Mouse (Mus musculus): ENCODE measurements at regions not wholly inside any gene's neighbourhood (a gene's known extent, or its start where the extent isn't known, plus 50 kb on each side); places are given as distances from the start of the nearest gene placed in this dataset.

- Histone ChIP-seq H3K27ac (no peak overlapping the region), H3K27me3 (no peaks in the 10 kb centered on the region), H3K36me3 (no peaks in the 10 kb centered on the region), H3K9me3 (no peaks in the 10 kb centered on the region), H3K4me1 (no peaks in the 10 kb centered on the region; the same call in 1 of the 2 replicates), H3K4me3 (no peak overlapping the region), H3K9ac (no peak overlapping the region), H3K4me2 (no peak overlapping the region)
- WGBS, result 53% methylated on average over 9 of the region's 9 CpGs
- no peak for ATAC-seq (ENCODE audit: borderline replicate concordance, extremely low read depth, low FRiP score, low TSS enrichment)
These were observed 82.1 kb upstream of the Cav2 start for GRCm38 (mm10) chr6:17198876-17199275.

DNA sequence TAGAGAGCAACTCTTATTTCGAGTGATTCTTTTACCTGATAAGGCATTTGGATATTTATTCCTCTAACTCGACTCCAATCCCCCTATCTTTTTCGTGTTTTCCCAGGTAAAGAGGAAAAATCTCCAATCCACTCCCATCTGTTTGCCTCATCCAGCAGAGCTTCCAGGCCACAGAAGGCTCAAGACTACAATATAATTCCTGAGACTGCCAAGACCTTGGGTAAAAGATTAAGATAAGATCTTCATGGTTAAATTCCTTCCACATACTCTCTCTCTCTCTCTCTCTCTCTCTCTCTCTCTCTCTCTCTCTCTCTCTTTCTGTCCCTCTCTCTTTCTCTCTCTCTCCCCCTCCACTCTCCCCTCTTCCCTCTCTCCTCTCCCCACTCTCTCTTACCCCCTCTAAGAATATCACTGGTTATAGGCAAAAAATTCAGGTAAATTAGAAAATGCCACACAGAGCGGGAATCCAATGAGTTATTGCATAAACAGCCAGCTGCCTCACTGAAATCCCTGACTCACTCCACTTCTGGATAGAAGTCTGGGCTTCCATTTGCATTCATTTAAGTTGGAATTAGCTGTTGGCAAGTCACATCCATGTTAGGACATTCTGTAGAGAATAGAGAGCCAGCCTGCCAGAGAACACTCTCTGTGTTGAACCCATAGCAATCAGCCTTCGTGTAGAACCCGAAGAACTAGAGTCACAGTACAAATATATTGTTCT is 78.9 kb upstream of the Cav2 start:
- no peaks in the 10 kb centered on the region; the same call in 1 of the 2 replicates for H3K4me1 ChIP-seq
- H3K4me2 ChIP-seq, result no peak overlapping the region
- 63% methylated on average over 6 of the region's 6 CpGs for WGBS
- H3K9me3 ChIP-seq, result no peaks in the 10 kb centered on the region
- no peaks in the 10 kb centered on the region for H3K36me3 ChIP-seq
- no peak overlapping the region for H3K4me3 ChIP-seq
- no peak overlapping the region for H3K9ac ChIP-seq
- no peaks in the 10 kb centered on the region for H3K27me3 ChIP-seq
- no peak for ATAC-seq (ENCODE audit: borderline replicate concordance, extremely low read depth, low FRiP score, low TSS enrichment)
- H3K27ac ChIP-seq, result no peak overlapping the region

- Histone ChIP-seq H3K9ac (no peak overlapping the region), H3K9me3 (no peaks in the 10 kb centered on the region), H3K4me1 (no peaks in the 10 kb centered on the region), H3K4me3 (no peak overlapping the region), H3K27me3 (no peaks in the 10 kb centered on the region), H3K4me2 (no peak overlapping the region), H3K27ac (no peak overlapping the region), H3K36me3 (no peaks in the 10 kb centered on the region)
- 94% methylated on average over 5 of the region's 5 CpGs for WGBS
- ATAC-seq (ENCODE audit: borderline replicate concordance, extremely low read depth, low FRiP score, low TSS enrichment), result no peak
These were observed 77.7 kb upstream of the Cav2 start for GRCm38 (mm10) chr6:17203302-17203701.

DNA sequence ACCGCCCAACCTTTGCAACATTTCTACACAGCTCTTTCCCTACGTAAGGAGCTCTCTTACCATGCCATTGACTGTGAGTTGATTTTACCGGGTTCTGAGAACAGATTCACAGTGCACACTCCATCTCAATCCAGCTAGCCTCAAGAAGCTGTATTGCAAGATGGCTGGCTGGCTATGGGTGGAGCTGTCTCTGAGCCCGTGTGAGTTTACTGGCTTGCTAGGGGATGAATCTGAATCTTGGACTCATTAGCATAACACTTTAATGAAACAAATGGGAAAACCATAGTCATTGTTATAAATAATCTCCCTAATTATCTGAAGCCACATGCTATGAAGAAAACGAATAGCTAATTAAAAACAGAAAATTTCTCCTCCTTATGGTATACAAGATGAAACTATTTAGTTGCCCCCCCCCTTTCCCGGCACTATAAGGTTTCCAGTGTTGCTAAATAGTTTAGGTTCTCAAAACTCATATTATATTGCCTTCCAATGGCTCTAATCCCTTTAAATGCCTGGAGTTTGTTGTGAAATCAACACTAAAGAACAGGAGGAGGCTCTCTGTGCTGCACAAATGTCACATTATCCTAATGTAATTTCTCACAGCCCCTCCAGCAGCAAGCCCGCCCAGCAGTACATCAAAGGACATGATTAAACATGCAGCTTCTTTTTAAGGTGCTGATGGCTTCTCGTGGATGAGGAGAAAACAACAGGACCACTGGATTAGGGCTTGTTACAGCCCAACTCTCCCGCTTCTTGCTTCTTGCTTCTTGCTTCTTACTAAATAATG is 76.9 kb upstream of the Cav2 start:
- Histone ChIP-seq H3K27ac (no peak overlapping the region), H3K4me3 (no peak overlapping the region), H3K4me1 (no peaks in the 10 kb centered on the region), H3K4me2 (no peak overlapping the region), H3K27me3 (no peaks in the 10 kb centered on the region), H3K36me3 (no peaks in the 10 kb centered on the region), H3K9me3 (no peaks in the 10 kb centered on the region), H3K9ac (no peak overlapping the region)
- no peak for ATAC-seq (ENCODE audit: borderline replicate concordance, extremely low read depth, low FRiP score, low TSS enrichment)
- WGBS, result 80% methylated on average over 9 of the region's 9 CpGs

- H3K4me3 ChIP-seq, result no peak overlapping the region
These were observed 74.1 kb upstream of the Cav2 start for GRCm38 (mm10) chr6:17206932-17207331.

DNA sequence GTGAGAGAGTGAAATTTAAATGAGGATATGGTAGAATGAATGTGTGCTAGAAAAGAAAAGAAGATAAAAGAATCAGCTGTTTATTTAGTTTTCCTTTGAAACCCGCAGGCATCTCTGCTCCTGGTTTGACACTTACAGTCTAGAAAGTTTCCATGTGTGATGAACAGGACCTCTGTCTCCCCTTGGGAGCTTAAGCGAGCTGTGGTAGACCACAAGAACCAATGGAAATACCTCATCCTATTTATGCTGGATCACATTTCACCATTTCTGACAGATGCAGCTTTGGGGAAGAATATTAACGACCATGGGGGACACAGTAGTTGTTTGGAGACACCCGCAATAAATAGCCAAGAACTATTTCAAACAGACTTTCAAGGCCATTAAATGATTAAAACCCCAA is 71.2 kb upstream of the Cav2 start:
- Histone ChIP-seq H3K9me3 (no peaks in the 10 kb centered on the region), H3K36me3 (no peaks in the 10 kb centered on the region), H3K27ac (no peak overlapping the region), H3K4me3 (no peak overlapping the region), H3K9ac (no peak overlapping the region), H3K4me1 (no peaks in the 10 kb centered on the region), H3K4me2 (no peak overlapping the region), H3K27me3 (no peaks in the 10 kb centered on the region)
- WGBS, result 47% methylated on average over 4 of the region's 4 CpGs
- no peak for ATAC-seq (ENCODE audit: borderline replicate concordance, extremely low read depth, low FRiP score, low TSS enrichment)

More at GRCm38 (mm10) chr6:17206932-17207331, 74.1 kb upstream of the Cav2 start:
- H3K4me1 ChIP-seq, result no peaks in the 10 kb centered on the region
- no peak overlapping the region for H3K9ac ChIP-seq
- H3K9me3 ChIP-seq, result no peaks in the 10 kb centered on the region
- no peaks in the 10 kb centered on the region for H3K36me3 ChIP-seq
- WGBS, result 95% methylated on average over 3 of the region's 3 CpGs
- no peak overlapping the region for H3K4me2 ChIP-seq
- ATAC-seq (ENCODE audit: borderline replicate concordance, extremely low read depth, low FRiP score, low TSS enrichment), result no peak
- no peak overlapping the region for H3K27ac ChIP-seq
- no peaks in the 10 kb centered on the region for H3K27me3 ChIP-seq

GRCm38 (mm10) chr6:17211346-17211745 is 69.6 kb upstream of the Cav2 start:
- no peaks in the 10 kb centered on the region for H3K36me3 ChIP-seq
- WGBS, result 46% methylated on average over 5 of the region's 5 CpGs
- peak; percentile 76; the same call in 1 of the 2 replicates for ATAC-seq (ENCODE audit: borderline replicate concordance, extremely low read depth, low FRiP score, low TSS enrichment)
- H3K4me3 ChIP-seq, result no peak overlapping the region
- no peak overlapping the region for H3K9ac ChIP-seq
- H3K4me2 ChIP-seq, result no peak overlapping the region
- no peaks in the 10 kb centered on the region for H3K4me1 ChIP-seq
- peak overlapping the region; percentile 53; the same call in 1 of the 2 replicates for H3K27ac ChIP-seq
- H3K9me3 ChIP-seq, result no peaks in the 10 kb centered on the region
- no peaks in the 10 kb centered on the region for H3K27me3 ChIP-seq

- Histone ChIP-seq H3K9me3 (no peaks in the 10 kb centered on the region), H3K4me2 (no peak overlapping the region), H3K4me3 (no peak overlapping the region), H3K27ac (no peak overlapping the region), H3K4me1 (no peaks in the 10 kb centered on the region), H3K36me3 (no peaks in the 10 kb centered on the region), H3K9ac (no peak overlapping the region), H3K27me3 (no peaks in the 10 kb centered on the region)
- 83% methylated on average over 9 of the region's 9 CpGs for WGBS
- ATAC-seq (ENCODE audit: borderline replicate concordance, extremely low read depth, low FRiP score, low TSS enrichment), result no peak
These were observed 66.2 kb upstream of the Cav2 start for GRCm38 (mm10) chr6:17214774-17215173.

DNA sequence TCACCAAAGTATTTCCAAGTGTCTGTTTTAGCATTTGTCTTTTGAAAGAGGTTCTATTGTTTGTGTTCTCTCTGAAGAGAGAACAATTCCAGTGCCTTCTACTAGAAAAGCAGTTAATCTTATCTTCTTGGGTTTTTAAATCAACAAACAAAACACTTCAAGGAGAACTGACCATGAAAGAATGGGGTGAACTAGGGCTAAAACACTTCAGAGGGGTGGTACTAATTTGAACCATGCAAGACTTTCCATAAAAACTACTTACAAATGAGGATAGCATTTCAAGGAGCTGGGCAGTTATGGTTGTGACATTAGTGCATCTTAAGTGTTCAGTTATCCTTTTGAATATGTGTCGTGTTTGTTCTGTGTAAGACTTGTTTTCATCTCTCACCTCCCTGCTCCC is 64.5 kb upstream of the Cav2 start:
- Histone ChIP-seq H3K9me3 (no peaks in the 10 kb centered on the region), H3K27me3 (no peaks in the 10 kb centered on the region), H3K4me3 (no peak overlapping the region), H3K4me1 (no peaks in the 10 kb centered on the region), H3K4me2 (no peak overlapping the region), H3K27ac (no peak overlapping the region), H3K36me3 (no peaks in the 10 kb centered on the region), H3K9ac (no peak overlapping the region)
- no peak for ATAC-seq (ENCODE audit: borderline replicate concordance, extremely low read depth, low FRiP score, low TSS enrichment)
- WGBS, result 62% methylated on average over 1 of the region's 1 CpGs

- no peak overlapping the region for H3K4me2 ChIP-seq
- no peak overlapping the region for H3K27ac ChIP-seq
- H3K9me3 ChIP-seq, result no peaks in the 10 kb centered on the region
- 62% methylated on average over 2 of the region's 2 CpGs for WGBS
- H3K4me1 ChIP-seq, result no peaks in the 10 kb centered on the region
- H3K27me3 ChIP-seq, result no peaks in the 10 kb centered on the region
- ATAC-seq (ENCODE audit: borderline replicate concordance, extremely low read depth, low FRiP score, low TSS enrichment), result no peak
- no peaks in the 10 kb centered on the region for H3K36me3 ChIP-seq
- no peak overlapping the region for H3K4me3 ChIP-seq
- H3K9ac ChIP-seq, result no peak overlapping the region
These were observed 57.2 kb upstream of the Cav2 start for GRCm38 (mm10) chr6:17223744-17224143.

- Histone ChIP-seq H3K4me2 (no peak overlapping the region), H3K36me3 (no peaks in the 10 kb centered on the region), H3K27me3 (no peaks in the 10 kb centered on the region), H3K9me3 (no peaks in the 10 kb centered on the region), H3K27ac (no peak overlapping the region), H3K9ac (no peak overlapping the region), H3K4me1 (no peaks in the 10 kb centered on the region), H3K4me3 (no peak overlapping the region)
- WGBS, result 51% methylated on average over 5 of the region's 5 CpGs
- ATAC-seq (ENCODE audit: borderline replicate concordance, extremely low read depth, low FRiP score, low TSS enrichment), result no peak
These were observed 56.1 kb upstream of the Cav2 start for GRCm38 (mm10) chr6:17224852-17225251.

- no peak for ATAC-seq (ENCODE audit: borderline replicate concordance, extremely low read depth, low FRiP score, low TSS enrichment)
- no peaks in the 10 kb centered on the region for H3K27me3 ChIP-seq
- 67% methylated on average over 6 of the region's 6 CpGs for WGBS
These were observed 54.5 kb upstream of the Cav2 start for GRCm38 (mm10) chr6:17226483-17226882.

More at GRCm38 (mm10) chr6:17226483-17226882, 54.5 kb upstream of the Cav2 start:
- Histone ChIP-seq H3K4me2 (no peak overlapping the region), H3K9ac (no peak overlapping the region), H3K4me3 (no peak overlapping the region), H3K4me1 (no peaks in the 10 kb centered on the region), H3K36me3 (no peaks in the 10 kb centered on the region), H3K27ac (no peak overlapping the region), H3K9me3 (no peaks in the 10 kb centered on the region)
